Mouse (Mus musculus) myocyte (in vitro differentiated cells): ENCODE measurements at regions not wholly inside any gene's neighbourhood (a gene's known extent, or its start where the extent isn't known, plus 50 kb on each side); places are given as distances from the start of the nearest gene placed in this dataset.

Experiments
- H3K27me3 ChIP-seq: one replicate; pipeline ENCODE4 v1.6.1; 2011; ENCODE audit not compliant: control insufficient read depth, insufficient read depth, insufficient read length
- H3K36me3 ChIP-seq: one replicate; pipeline ENCODE4 v1.6.1; 2011; ENCODE audit not compliant: control insufficient read depth, insufficient read depth
- H3K4me2 ChIP-seq: one replicate; pipeline ENCODE4 v1.6.1; 2011; ENCODE audit warnings: low read depth, control low read depth
- H3K4me3 ChIP-seq: one replicate; pipeline ENCODE4 v1.5.1; 2011; ENCODE audit warnings: mild to moderate bottlenecking, control low read depth, moderate library complexity
- H3K79me2 ChIP-seq: one replicate; pipeline ENCODE4 v1.6.1; 2011; ENCODE audit not compliant: control insufficient read depth, insufficient read depth
- H3ac ChIP-seq: one replicate; pipeline ENCODE4 v1.6.1; 2011; ENCODE audit not compliant: control insufficient read depth, insufficient read length
- CEBPB ChIP-seq: IDR thresholded peaks from 2 replicates; pipeline ENCODE4 v1.6.1; 2011; ENCODE audit warnings: mild to moderate bottlenecking, moderate library complexity; ENCODE audit not compliant: poor library complexity, insufficient read depth, severe bottlenecking
- E2F4 ChIP-seq: IDR thresholded peaks from one replicate; pipeline ENCODE4 v1.6.1; 2011; ENCODE audit warnings: mild to moderate bottlenecking, control low read depth, moderate library complexity; ENCODE audit not compliant: insufficient read depth
- MAX ChIP-seq: IDR thresholded peaks from one replicate; pipeline ENCODE4 v1.6.1; 2011; ENCODE audit warnings: low read depth, mild to moderate bottlenecking, control low read depth
- MYOD1 ChIP-seq, 3 experiments: IDR thresholded peaks; one replicate each; pipeline ENCODE4 v1.6.1; 2011; ENCODE audit warnings: control low read depth in 2 of 3, low read depth in 2 of 3, mild to moderate bottlenecking in 2 of 3, moderate library complexity in 1 of 3; ENCODE audit not compliant: insufficient read length in 2 of 3, control insufficient read depth in 1 of 3
- MYOG ChIP-seq, 3 experiments: IDR thresholded peaks; one replicate each; pipeline ENCODE4 v1.6.1; 2011; ENCODE audit warnings: control low read depth in 2 of 3, low read depth in 2 of 3, mild to moderate bottlenecking in 2 of 3; ENCODE audit not compliant: insufficient read length in 2 of 3, control insufficient read depth in 1 of 3, insufficient read depth in 1 of 3
- POLR2A ChIP-seq: IDR thresholded peaks from one replicate; pipeline ENCODE4 v1.6.1; 2011; ENCODE audit warnings: low read depth, mild to moderate bottlenecking, control low read depth, moderate library complexity; ENCODE audit not compliant: insufficient read length
- POLR2AphosphoS2 ChIP-seq: IDR thresholded peaks from one replicate; pipeline ENCODE4 v1.6.1; 2011; ENCODE audit warnings: low read depth, control low read depth; ENCODE audit not compliant: insufficient read length
- REST ChIP-seq: IDR thresholded peaks from one replicate; pipeline ENCODE4 v1.6.1; 2011; ENCODE audit warnings: mild to moderate bottlenecking, control low read depth, moderate library complexity; ENCODE audit not compliant: insufficient read depth, insufficient read length
- SRF ChIP-seq: IDR thresholded peaks from one replicate; pipeline ENCODE4 v1.6.1; 2011; ENCODE audit warnings: low read depth; ENCODE audit not compliant: control insufficient read depth, insufficient read length
- TCF12 ChIP-seq: IDR thresholded peaks from one replicate; pipeline ENCODE4 v1.6.1; 2011; ENCODE audit warnings: mild to moderate bottlenecking, control low read depth; ENCODE audit not compliant: poor library complexity, insufficient read depth, severe bottlenecking
- TCF3 ChIP-seq: IDR thresholded peaks from one replicate; pipeline ENCODE4 v1.6.1; 2011; ENCODE audit warnings: low read depth, control low read depth; ENCODE audit not compliant: insufficient read length
- USF1 ChIP-seq: IDR thresholded peaks from one replicate; pipeline ENCODE4 v1.6.1; 2011; ENCODE audit warnings: low read depth, mild to moderate bottlenecking, control low read depth, moderate library complexity

GRCm38 (mm10) chr14:105504376-105504775, 246.0 kb downstream of the Ndfip2 start:
- no peaks in the 10 kb centered on the region for H3K36me3 ChIP-seq
- no peaks in the 10 kb centered on the region for H3K27me3 ChIP-seq
- TF ChIP-seq E2F4 = no peak
- no peak for TF ChIP-seq MYOD1 (IDR thresholded peaks at IDR 0.05; ENCODE audit: control insufficient read depth in 1 of 3, insufficient read length in 2 of 3, low read depth in 2 of 3)
- no peak for TF ChIP-seq USF1
- TF ChIP-seq POLR2A = no peak
- no peak for TF ChIP-seq SRF
- TF ChIP-seq MAX = no peak
- no peak for TF ChIP-seq CEBPB
- TF ChIP-seq TCF12 = no peak
- H3ac ChIP-seq = no peak overlapping the region
- H3K79me2 ChIP-seq = no peaks in the 10 kb centered on the region
- no peak overlapping the region for H3K4me2 ChIP-seq
- no peak overlapping the region for H3K4me3 ChIP-seq

GRCm38 (mm10) chr14:105503806-105504205, 245.4 kb downstream of the Ndfip2 start:
- no peak for TF ChIP-seq USF1
- no peak for TF ChIP-seq MYOD1 (IDR thresholded peaks at IDR 0.05; ENCODE audit: control insufficient read depth in 1 of 3, insufficient read length in 2 of 3, low read depth in 2 of 3)
- no peak for TF ChIP-seq POLR2AphosphoS2
- no peak for TF ChIP-seq TCF12
- TF ChIP-seq TCF3 = no peak
- TF ChIP-seq E2F4 = no peak
- no peak for TF ChIP-seq MAX
- TF ChIP-seq CEBPB = no peak
- TF ChIP-seq SRF = no peak
- TF ChIP-seq REST = no peak
- no peak for TF ChIP-seq MYOG (IDR thresholded peaks at IDR 0.05; ENCODE audit: control insufficient read depth in 1 of 3, insufficient read depth in 1 of 3, insufficient read length in 2 of 3, low read depth in 2 of 3)
- TF ChIP-seq POLR2A = no peak
- no peak overlapping the region for H3K4me2 ChIP-seq
- no peaks in the 10 kb centered on the region for H3K27me3 ChIP-seq
- no peak overlapping the region for H3ac ChIP-seq
- H3K4me3 ChIP-seq = no peak overlapping the region
- no peaks in the 10 kb centered on the region for H3K79me2 ChIP-seq
- no peaks in the 10 kb centered on the region for H3K36me3 ChIP-seq

GRCm38 (mm10) chr14:105502633-105502975, 244.2 kb downstream of the Ndfip2 start:
- no peaks in the 10 kb centered on the region for H3K36me3 ChIP-seq
- no peaks in the 10 kb centered on the region for H3K79me2 ChIP-seq
- H3K27me3 ChIP-seq = no peaks in the 10 kb centered on the region
- H3K4me3 ChIP-seq = no peak overlapping the region
- no peak overlapping the region for H3K4me2 ChIP-seq
- no peak overlapping the region for H3ac ChIP-seq
- TF ChIP-seq MYOG (IDR thresholded peaks at IDR 0.05; ENCODE audit: control insufficient read depth in 1 of 3, insufficient read depth in 1 of 3, insufficient read length in 2 of 3, low read depth in 2 of 3) (no peak), REST (no peak), MYOD1 (IDR thresholded peaks at IDR 0.05; ENCODE audit: control insufficient read depth in 1 of 3, insufficient read length in 2 of 3, low read depth in 2 of 3) (no peak), E2F4 (no peak), TCF3 (no peak), SRF (no peak), POLR2AphosphoS2 (no peak), MAX (no peak), USF1 (no peak), TCF12 (no peak), CEBPB (no peak), POLR2A (no peak)

GRCm38 (mm10) chr14:105501792-105502632, 243.6 kb downstream of the Ndfip2 start:
- Histone ChIP-seq H3K4me2 (no peak overlapping the region), H3K79me2 (no peaks in the 10 kb centered on the region), H3K4me3 (no peak overlapping the region), H3K27me3 (no peaks in the 10 kb centered on the region), H3K36me3 (no peaks in the 10 kb centered on the region), H3ac (no peak overlapping the region)
- TF ChIP-seq MYOG (IDR thresholded peaks at IDR 0.05; ENCODE audit: control insufficient read depth in 1 of 3, insufficient read depth in 1 of 3, insufficient read length in 2 of 3, low read depth in 2 of 3) = no peak
- no peak for TF ChIP-seq REST
- TF ChIP-seq E2F4 = no peak
- no peak for TF ChIP-seq CEBPB
- TF ChIP-seq MYOD1 (IDR thresholded peaks at IDR 0.05; ENCODE audit: control insufficient read depth in 1 of 3, insufficient read length in 2 of 3, low read depth in 2 of 3) = no peak
- TF ChIP-seq MAX = no peak
- no peak for TF ChIP-seq POLR2A
- no peak for TF ChIP-seq TCF3
- TF ChIP-seq POLR2AphosphoS2 = no peak
- TF ChIP-seq TCF12 = no peak
- TF ChIP-seq SRF = no peak
- no peak for TF ChIP-seq USF1
